12 mouse cellular contexts compared by ENCODE assay signal in genomic region chr19:46971712-46972111, GRCm38 (mm10). TPM values are rescaled to one million over a fixed set of nuclear protein-coding genes. Genes with fewer than 3 reads are reported as not detected.
A peak's percentile ranks its signal among the peaks of the same experiment; 100 is the strongest.
DNase-seq lines count a peak whose midpoint lies in the region; ATAC-seq and TF ChIP-seq lines count a peak whose summit lies in the region.
"Had no signal": no experiment of that assay in that cellular context is flagged by ENCODE, and none has a peak within 500 bp of the region (broad histone marks: within the 10 kb centered on the region; RNA-seq: fewer than 3 reads in every experiment).

No protein-coding gene starts in this region.

- ATAC-seq in heart, embryonic 13.5 days (ENCODE audit: extremely low read depth, insufficient number of reproducible peaks, low FRiP score, low TSS enrichment) = no peak
- no peak; the same call in 1 of the 2 replicates for ATAC-seq in hindbrain, embryonic 12.5 days (ENCODE audit: low FRiP score)
- ATAC-seq in midbrain, embryonic 14.5 days (ENCODE audit: low FRiP score, low TSS enrichment) = no peak
- ATAC-seq in activated CD4-positive, CD25-positive, alpha-beta regulatory T cell, adult 4 months = no peak

- in situ Hi-C loops in ES-E14 (cut with MboI; ENCODE audit: low sequenced_read_pairs in 2 of 2, unreplicated experiment in 2 of 2) = no loop called here

- peak overlapping the region; percentile 85 for H3K27ac ChIP-seq in heart, embryonic 13.5 days (replicated peaks)
- H3K27ac ChIP-seq in ES-E14 (ENCODE audit: insufficient read depth, low read depth, low read length, poor library complexity, severe bottlenecking) = no peak overlapping the region
- peak overlapping the region; percentile 92 for H3K27ac ChIP-seq in hindbrain, embryonic 12.5 days
- H3K27ac ChIP-seq in midbrain, embryonic 14.5 days (replicated peaks; ENCODE audit: low read depth, low read length) = peak overlapping the region; percentile 91
- H3K27ac ChIP-seq: gastrocnemius, adult 2 months; kidney, postnatal 0 days had no signal

- H3K27me3 ChIP-seq in heart, embryonic 13.5 days (replicated peaks) = no peaks in the 10 kb centered on the region
- H3K27me3 ChIP-seq in hindbrain, embryonic 12.5 days = no peaks in the 10 kb centered on the region
- no peaks in the 10 kb centered on the region for H3K27me3 ChIP-seq in midbrain, embryonic 14.5 days (ENCODE audit: control insufficient read depth, insufficient read depth, low read length)
- H3K27me3 ChIP-seq: embryonic facial prominence, embryonic 13.5 days had no signal

- no peaks in the 10 kb centered on the region for H3K36me3 ChIP-seq in heart, embryonic 13.5 days
- no peaks in the 10 kb centered on the region for H3K36me3 ChIP-seq in ES-E14 (ENCODE audit: control insufficient read depth, insufficient read depth, low read length, poor library complexity, severe bottlenecking)
- H3K36me3 ChIP-seq in hindbrain, embryonic 12.5 days = no peaks in the 10 kb centered on the region
- no peaks in the 10 kb centered on the region for H3K36me3 ChIP-seq in midbrain, embryonic 14.5 days (ENCODE audit: control insufficient read depth, insufficient read depth, low read length)
- H3K36me3 ChIP-seq: embryonic facial prominence, embryonic 13.5 days had no signal

- peak overlapping the region; percentile 54; the same call in 1 of the 2 replicates for H3K9ac ChIP-seq in heart, embryonic 13.5 days
- 0 out of 2 replicates have a peak overlapping the region, but pooled peaks have one; percentile 4 for H3K9ac ChIP-seq in ES-E14 (ENCODE audit: insufficient read depth, low read depth, low read length, poor library complexity, severe bottlenecking)
- H3K9ac ChIP-seq in hindbrain, embryonic 12.5 days = no peak overlapping the region
- 0 out of 2 replicates have a peak overlapping the region, but pooled peaks have one; percentile 18 for H3K9ac ChIP-seq in midbrain, embryonic 14.5 days (replicated peaks; ENCODE audit: low read length)
- H3K9ac ChIP-seq: embryonic facial prominence, embryonic 13.5 days had no signal

- H3K4me2 ChIP-seq in heart, embryonic 13.5 days = no peak overlapping the region
- H3K4me2 ChIP-seq in hindbrain, embryonic 12.5 days (replicated peaks) = no peak overlapping the region
- 0 out of 2 replicates have a peak overlapping the region, but pooled peaks have one; percentile 13 for H3K4me2 ChIP-seq in midbrain, embryonic 14.5 days (ENCODE audit: low read length)
- H3K4me2 ChIP-seq: embryonic facial prominence, embryonic 13.5 days had no signal

- no peaks in the 10 kb centered on the region for H3K9me3 ChIP-seq in heart, embryonic 13.5 days
- H3K9me3 ChIP-seq in ES-E14 (ENCODE audit: control insufficient read depth, insufficient read depth, low read depth, low read length) = no peaks in the 10 kb centered on the region
- H3K9me3 ChIP-seq in hindbrain, embryonic 12.5 days (replicated peaks) = no peaks in the 10 kb centered on the region
- H3K9me3 ChIP-seq in midbrain, embryonic 14.5 days (ENCODE audit: control insufficient read depth, low read length) = no peaks in the 10 kb centered on the region
- H3K9me3 ChIP-seq: embryonic facial prominence, embryonic 13.5 days had no signal

- H3K4me3 ChIP-seq in heart, embryonic 13.5 days = no peak overlapping the region
- no peak overlapping the region for H3K4me3 ChIP-seq in ES-E14 (ENCODE audit: insufficient read depth in 1 of 2, low read depth in 1 of 2, low read length in 2 of 2, poor library complexity in 1 of 2, severe bottlenecking in 1 of 2)
- H3K4me3 ChIP-seq in hindbrain, embryonic 12.5 days = no peak overlapping the region
- H3K4me3 ChIP-seq in midbrain, embryonic 14.5 days (replicated peaks; ENCODE audit: low read depth, low read length) = no peak overlapping the region
- H3K4me3 ChIP-seq: embryonic facial prominence, embryonic 13.5 days; gastrocnemius, adult 2 months had no signal

- 63% methylated on average over 9 of the region's 9 CpGs for WGBS in heart, embryonic 13.5 days
- WGBS in hindbrain, embryonic 12.5 days = 45% methylated on average over 9 of the region's 9 CpGs
- 44% methylated on average over 9 of the region's 9 CpGs for WGBS in midbrain, embryonic 14.5 days

- peaks cover 59% of the 10 kb centered on the region for H3K4me1 ChIP-seq in heart, embryonic 13.5 days
- H3K4me1 ChIP-seq in ES-E14 (ENCODE audit: control insufficient read depth in 2 of 2, insufficient read depth in 2 of 2, low read length in 2 of 2, poor library complexity in 1 of 2) = peaks cover 2 to 15% of the 10 kb centered on the region in 2 experiments; a peak in 2 of 4 replicates
- H3K4me1 ChIP-seq in hindbrain, embryonic 12.5 days = peaks cover 17% of the 10 kb centered on the region
- H3K4me1 ChIP-seq in midbrain, embryonic 14.5 days (ENCODE audit: control insufficient read depth, insufficient read depth, low read length) = peaks cover 23% of the 10 kb centered on the region

- no peak for DNase-seq in heart, adult 11 months
- no peak for DNase-seq in ES-E14 (ENCODE audit: low read depth, low spot score)
- peak; percentile 45 for DNase-seq in midbrain, embryonic 14.5 days
- DNase-seq in right cerebral cortex, postnatal 25 days = no peak
- no peak for DNase-seq in adrenal gland, postnatal 25 days
- DNase-seq: gastrocnemius, adult 2 months had no signal

TF ChIP-seq in ES-E14, 5 proteins besides CTCF, POLR2A, EP300 and RAD21:
- TF ChIP-seq MAFK (IDR thresholded peaks at IDR 0.05; ENCODE audit: insufficient read depth, low read depth, low read length) (no peak), CHD2 (IDR thresholded peaks at IDR 0.05; ENCODE audit: low read depth, low read length) (no peak), HCFC1 (IDR thresholded peaks at IDR 0.05; ENCODE audit: borderline replicate concordance, insufficient read depth, low read length) (no peak), ZC3H11A (IDR thresholded peaks at IDR 0.05; ENCODE audit: borderline replicate concordance, low read depth, low read length) (no peak), ZNF384 (IDR thresholded peaks at IDR 0.05; ENCODE audit: low read depth, low read length) (no peak)

RNA-seq across cellular contexts. Expression of gene Ina, which starts 42.8 kb away (rescaled TPM):
- 0.52 and 0.74 TPM in 2 replicates for polyA plus RNA-seq in heart, embryonic 13.5 days (2015; fragmentation: Nextera tagmentation; extraction: Ambion mirVana)
- 9.8 and 18.4 TPM in 2 replicates for total RNA-seq in ES-E14 (2012; rRNA removed)
- 578 and 632 TPM in 2 replicates for polyA plus RNA-seq in hindbrain, embryonic 12.5 days (2016; fragmentation: Nextera tagmentation; extraction: Ambion mirVana)
- polyA plus RNA-seq in midbrain, embryonic 14.5 days (2014; fragmentation: Nextera tagmentation; extraction: Ambion mirVana) = 605 and 611 TPM in 2 replicates
- not detected for polyA plus RNA-seq in activated CD4-positive, CD25-positive, alpha-beta regulatory T cell, adult 4 months (2017; shearing (Covaris generic))
- 5.1 and 5.4 TPM in 2 replicates for total RNA-seq in adrenal gland, postnatal 25 days (2021)
- total RNA-seq: gastrocnemius, adult 2 months; monocyte, adult 5-6 weeks had no signal

RNA-seq across cellular contexts. Expression of gene Nt5c2, which starts 43.2 kb away (rescaled TPM):
- polyA plus RNA-seq in heart, embryonic 13.5 days (2015; fragmentation: Nextera tagmentation; extraction: Ambion mirVana) = 102 and 124 TPM in 2 replicates
- total RNA-seq in ES-E14 (2012; rRNA removed) = 26.9 and 27.0 TPM in 2 replicates
- polyA plus RNA-seq in hindbrain, embryonic 12.5 days (2016; fragmentation: Nextera tagmentation; extraction: Ambion mirVana) = 85.3 and 89.1 TPM in 2 replicates
- polyA plus RNA-seq in midbrain, embryonic 14.5 days (2014; fragmentation: Nextera tagmentation; extraction: Ambion mirVana) = 89.9 and 91.1 TPM in 2 replicates
- 10 to 100 TPM; 22.6 to 25.4 TPM for polyA plus RNA-seq in activated CD4-positive, CD25-positive, alpha-beta regulatory T cell, adult 4 months (2017; shearing (Covaris generic))
- 59.5 and 64.5 TPM in 2 replicates for total RNA-seq in adrenal gland, postnatal 25 days (2021)

Comparison
In these comparisons a context has a peak if more than half of its experiments do, and no peak if none do; other contexts are left out.
1. RNA of gene Ina, which starts 42.8 kb away (polyA plus RNA-seq): 605 to 611 TPM in midbrain, embryonic 14.5 days and 578 to 632 TPM in hindbrain, embryonic 12.5 days; 0.52 to 0.74 TPM in heart, embryonic 13.5 days and not detected in activated CD4-positive, CD25-positive, alpha-beta regulatory T cell, adult 4 months; every median in the first group is over 100 times any median in the second.